Mouse (Mus musculus): ENCODE data around the gene Dnajc30. TPM values are rescaled to one million over a fixed set of nuclear protein-coding genes. Genes with fewer than 3 reads are reported as not detected.
"Not testable (repeated sequence)": the region's sequence is repeated elsewhere in the genome, so short reads cannot be mapped to it uniquely, and the experiment has no call there.

Gene Dnajc30
- total RNA-seq, 4 experiments from 2014 or later: 35.8 to 42.0 (median 38.7) TPM

DNA sequence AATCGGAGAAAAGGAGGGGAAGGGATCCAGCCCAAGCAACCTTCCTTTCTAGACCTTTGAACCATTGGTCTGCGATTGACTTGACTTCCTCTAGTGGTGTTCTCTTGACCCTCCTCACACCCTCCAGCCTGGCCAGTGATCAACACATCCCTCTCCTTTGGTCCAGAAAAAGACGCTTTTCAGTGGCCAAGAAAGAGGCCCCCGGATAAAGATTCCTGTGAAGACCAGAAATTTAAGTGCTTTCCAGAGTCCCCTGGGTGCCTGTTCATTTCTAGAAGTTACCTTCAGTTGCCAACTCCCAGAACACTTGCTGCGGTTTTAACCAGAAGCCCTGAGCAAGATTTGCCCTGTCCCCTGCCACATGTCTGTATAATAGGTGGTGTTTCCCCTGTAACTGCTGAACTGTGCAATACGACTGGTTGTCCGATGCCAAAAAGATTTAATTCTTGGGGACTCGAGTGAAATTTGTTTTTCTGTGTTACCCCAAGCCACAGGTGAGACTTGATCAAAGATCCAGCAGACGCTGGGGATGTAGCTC lies 976 bp downstream of the Dnajc30 start, which contains the start of gene Bud23:
TSS of gene Bud23 (minus strand) at position 51 of the 538 bp plus-strand sequence.
- not testable (repeated sequence) for DNase-seq

DNA sequence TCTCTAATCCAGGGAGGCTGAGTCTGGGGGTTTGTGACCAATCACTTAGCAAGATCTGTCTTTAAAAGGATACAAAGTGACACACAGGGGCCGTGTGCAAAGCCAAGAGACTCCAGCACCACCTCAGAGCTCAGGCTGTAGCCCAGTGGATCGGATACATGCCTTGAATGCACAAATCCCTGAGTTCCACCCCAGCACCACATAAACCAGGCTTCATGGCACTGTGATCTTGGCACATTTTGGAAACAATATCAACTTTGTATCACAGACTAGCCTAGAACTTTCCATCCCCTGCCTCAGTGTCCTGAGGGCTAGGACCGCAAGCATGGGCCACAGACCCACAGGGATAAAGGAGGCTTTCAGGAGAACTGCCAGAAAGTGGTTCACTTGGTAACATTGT lies 2.0 kb downstream of the Dnajc30 start:
- no peak for DNase-seq

DNA sequence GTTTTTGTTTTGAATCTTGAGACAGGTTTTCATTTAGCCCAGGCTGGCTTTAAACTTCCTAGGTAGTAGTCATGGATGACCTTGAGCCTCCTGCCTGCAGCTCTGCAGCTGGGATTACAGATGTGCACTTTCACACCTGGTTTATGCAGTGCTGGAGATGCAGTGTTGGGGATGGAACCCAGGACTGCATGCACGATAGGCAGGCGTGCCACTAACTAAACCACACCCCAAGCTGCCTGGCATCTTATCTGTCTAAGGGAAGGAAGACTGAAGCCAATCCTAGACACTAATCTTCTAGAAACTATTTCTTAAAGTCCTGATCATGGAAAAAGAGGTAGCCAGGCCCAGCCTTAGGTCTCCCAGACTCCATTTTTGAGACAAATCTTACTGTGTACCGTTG lies 6.4 kb downstream of the Dnajc30 start:
- DNase-seq: no peak

DNA sequence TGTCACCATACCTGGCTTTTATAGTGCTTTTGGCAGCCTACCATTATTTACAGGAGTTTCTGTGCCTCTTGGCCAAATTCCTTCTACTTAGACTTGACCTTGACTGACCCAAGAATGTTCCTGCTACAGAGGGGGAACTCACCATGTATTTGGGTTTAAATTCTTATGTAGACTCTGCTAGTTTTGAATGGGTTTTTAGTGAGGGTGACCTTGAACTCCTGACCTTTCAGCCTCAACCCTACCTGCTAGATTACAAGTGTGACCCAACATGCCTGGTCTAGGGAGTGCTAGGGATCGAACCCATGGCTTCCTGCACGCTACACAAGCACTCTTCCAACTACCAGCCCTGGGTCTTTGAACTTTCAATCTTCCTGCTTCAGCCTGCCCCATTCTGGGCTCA lies 8.1 kb downstream of the Dnajc30 start:
- DNase-seq: no peak

DNA sequence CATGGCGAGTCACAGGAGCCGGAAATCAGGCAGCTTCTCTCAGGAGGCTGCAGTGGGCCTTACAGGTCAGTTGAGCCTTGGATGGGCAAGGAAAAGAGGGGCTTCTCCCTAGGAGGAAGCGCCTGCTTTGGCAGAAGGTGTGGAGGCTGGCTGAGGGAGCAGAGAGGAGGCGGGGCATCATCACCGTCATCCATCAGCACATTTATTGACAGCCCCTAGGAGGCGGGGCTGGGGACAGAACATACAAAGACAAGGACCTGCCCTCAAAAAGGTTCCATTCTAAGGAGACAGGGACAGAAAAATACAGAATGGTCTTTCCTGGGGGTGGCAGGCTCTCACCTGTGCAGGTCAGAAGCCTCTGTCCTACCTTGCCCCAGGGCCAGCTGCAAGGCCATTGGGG lies 8.7 kb downstream of the Dnajc30 start:
- DNase-seq: no peak

DNA sequence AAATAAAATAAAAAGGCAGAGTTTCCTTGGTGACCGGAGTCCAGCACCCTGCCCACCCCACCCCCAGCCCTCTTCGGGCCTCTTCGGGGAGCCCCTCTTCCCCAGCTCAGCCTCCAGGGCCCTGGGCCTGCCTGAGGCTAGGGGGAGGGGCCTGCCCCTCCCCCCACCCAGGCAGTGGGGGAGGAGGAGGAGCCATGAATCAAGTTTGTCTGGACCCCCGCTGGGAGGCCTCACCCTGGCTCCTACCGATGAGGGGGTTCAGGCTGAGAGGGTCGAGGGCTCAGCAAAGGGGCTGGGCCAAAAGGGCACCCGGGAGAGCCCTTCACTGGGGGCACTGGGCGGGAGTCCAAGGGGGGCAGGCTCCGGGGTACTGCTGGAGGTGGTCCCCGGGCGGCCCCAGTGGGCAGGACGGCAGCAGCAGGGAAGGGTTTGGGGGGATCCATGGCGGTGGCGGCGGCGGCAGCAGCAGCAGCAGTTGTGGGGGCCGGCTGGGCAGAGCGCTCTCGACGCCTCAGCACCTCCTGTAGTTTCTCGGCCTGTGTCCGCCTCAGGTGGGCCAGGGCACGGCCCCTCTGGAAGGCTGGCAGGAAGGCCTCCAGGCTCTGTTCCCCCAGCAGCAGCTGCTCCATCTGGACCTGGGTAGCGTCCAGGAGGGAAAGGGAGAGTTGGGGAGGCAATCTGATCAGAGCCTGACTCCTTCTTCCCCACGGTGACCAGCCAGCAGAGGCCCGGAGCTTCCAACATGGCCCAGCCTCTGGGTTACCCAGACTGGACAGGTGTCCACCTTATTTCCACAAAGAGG lies 9.5 kb downstream of the Dnajc30 start:
- DNase-seq: no peak

DNA sequence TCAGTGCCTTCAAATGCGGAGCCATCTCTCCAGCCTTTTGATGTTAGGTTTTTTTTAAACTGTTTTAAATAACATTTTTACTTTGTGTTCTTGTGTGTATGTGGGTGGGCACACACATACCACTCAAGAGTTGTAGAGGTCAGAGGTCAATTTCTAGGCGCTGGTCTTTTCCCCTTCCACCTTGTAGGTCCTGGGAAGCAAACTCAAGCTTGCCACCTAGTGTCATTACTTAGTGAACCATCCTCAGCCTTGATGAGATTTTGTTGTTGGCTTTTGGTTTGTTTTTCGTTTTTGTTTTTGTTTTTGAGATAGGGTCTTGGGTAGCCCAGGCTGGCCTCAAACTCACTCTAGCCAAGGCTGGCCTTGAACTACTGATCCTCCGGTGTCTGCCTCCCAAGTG lies 11.7 kb downstream of the Dnajc30 start:
- no peak for DNase-seq

DNA sequence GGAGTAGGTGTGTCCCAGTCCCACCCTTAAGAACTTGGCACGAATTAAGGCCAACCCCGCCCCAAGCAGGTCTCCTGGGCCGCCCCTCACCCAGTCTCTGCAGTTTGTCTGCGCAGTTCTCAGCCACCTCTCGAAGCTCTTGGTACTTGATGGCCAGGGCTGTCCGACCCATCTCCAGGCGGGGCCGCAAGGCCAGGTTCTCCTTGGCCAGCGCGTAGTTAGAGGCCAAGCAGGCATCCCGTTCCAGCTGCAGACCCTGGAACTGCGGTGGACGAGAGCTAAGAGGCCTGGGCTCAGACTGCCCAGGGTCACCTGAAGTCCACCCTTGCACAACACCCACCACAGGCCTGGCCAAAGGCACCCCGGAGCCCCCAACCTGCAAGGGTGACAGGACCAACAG lies 12.4 kb downstream of the Dnajc30 start:
- no peak for DNase-seq

DNA sequence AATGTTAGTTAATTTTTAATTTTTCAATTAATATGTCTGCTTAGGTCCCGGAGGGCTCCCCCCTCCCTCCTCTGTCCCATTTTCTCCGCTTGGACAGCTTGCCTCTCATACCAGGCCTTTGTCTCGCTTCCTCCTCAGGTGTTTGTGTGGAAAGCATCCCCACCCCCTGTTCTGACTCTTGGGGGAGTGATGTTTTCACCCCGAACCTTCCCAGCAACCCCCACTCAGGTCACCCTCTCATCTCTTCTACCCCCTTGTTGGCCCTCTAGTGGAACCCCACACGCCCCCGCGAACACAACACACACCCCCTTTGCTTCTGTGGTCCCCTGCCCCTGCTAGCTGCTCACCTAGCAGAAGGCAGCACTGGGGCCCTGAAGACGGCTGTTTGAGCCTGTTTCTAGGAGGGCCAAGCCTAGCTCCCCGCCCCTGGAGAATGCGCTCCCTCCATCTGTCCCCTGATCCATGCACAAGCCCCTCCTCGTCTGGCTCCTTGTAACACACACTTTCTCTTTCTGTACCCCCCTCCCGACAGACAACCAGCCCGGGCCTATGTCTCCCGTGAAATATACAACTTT lies 13.0 kb downstream of the Dnajc30 start:
- DNase-seq: no peak

DNA sequence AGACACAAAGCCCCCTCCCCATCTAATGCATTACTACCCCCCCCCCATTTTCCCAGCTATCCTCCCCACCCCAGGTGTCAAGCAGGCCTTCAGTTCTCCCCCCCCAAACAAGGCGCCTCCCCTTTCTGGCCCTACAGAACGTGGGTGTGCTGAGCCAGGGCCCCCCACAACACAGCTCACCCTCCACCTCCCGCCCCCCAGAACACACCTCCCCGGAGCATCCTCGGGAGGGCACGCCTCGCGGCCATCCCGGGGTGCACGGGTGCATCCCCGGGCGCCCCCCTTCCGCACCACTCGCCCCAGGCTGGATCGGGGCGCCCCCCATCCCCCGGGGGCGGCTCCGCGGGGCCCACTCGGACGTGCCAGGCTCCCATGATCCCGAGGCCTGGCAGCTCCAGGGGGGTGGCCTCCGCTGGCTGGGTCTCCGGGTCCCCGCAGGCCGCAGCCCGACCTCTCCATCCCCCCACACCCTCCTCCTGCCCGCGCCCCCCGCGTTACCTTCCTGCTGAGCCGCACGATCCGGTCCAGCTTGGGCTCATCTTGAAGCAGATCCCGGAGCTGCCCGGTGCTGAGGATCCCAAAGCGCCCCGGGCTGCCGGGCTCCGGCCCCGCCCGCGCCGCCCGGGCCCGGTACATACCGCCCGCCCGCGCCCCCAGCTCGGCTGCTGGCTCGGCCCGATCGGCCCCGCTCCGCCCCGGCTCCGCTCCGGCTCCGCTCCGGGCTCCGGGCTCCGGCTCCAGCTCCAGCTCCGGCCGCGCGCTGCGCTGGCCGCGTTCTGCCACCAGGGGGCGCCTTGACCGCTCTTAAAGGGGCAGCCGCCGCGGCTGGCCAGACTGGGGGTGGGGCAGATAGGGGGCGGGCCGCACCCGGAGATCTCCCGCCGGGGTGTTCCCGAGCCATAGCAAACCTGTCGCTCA lies 13.8 kb downstream of the Dnajc30 start, which contains the start of gene Vps37d:
TSS of gene Vps37d (minus strand) at position 703 of the 918 bp plus-strand sequence.
- peak; percentile 78 for DNase-seq

DNA sequence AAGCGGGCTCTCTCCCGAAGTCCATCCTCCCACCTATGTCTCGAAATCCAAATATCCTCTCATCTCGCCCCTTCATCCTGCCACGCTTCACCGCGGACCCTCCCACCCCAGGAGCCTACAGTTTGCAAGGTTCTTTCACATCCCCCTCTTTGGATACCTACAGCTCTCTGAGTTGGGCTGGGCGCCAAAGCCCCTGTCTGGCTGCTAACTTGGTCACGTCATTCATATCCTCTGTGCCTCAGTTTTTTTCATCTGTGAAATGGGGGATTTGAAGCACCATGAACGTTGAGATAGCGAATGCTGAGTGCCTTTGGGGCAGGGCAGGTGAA lies 14.4 kb downstream of the Dnajc30 start:
- DNase-seq: no peak

DNA sequence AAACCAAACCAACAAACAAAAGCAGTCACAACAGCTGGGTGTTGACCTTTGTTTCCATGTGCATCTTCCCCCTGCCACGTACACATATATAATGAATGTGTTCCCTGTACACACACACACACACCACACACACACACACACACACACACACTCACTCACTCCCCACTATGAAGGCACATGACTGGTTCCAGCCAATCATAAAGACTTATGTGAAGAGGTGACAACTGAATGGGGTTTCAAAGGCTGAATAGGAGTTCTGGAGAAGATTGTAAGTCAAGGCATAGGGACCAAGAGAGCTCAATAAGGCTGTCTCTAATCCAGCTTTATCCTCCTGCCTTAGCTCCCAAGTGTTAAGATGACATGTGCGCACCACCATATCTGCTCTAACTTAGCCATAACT lies 15.6 kb downstream of the Dnajc30 start:
- no peak for DNase-seq

DNA sequence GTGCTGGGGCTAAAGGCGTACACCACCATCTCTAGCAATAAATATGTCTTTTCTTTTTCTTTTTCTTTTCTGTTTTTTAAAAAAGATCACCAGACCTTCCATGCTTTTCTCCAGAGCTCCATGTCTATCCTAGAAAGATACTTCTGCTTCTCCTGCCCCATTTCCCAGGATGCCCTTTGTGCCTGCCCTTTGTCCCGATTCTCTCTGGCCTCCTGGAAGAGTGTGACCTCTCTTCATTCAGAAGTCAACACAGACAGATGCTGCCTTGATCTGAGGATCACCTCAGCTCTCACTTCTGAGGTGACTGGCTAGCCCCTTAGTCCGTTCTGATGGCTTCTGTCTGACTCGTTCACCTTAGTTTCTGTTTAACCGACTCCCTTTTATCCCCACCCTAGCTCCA lies 16.5 kb downstream of the Dnajc30 start:
- DNase-seq: no peak

DNA sequence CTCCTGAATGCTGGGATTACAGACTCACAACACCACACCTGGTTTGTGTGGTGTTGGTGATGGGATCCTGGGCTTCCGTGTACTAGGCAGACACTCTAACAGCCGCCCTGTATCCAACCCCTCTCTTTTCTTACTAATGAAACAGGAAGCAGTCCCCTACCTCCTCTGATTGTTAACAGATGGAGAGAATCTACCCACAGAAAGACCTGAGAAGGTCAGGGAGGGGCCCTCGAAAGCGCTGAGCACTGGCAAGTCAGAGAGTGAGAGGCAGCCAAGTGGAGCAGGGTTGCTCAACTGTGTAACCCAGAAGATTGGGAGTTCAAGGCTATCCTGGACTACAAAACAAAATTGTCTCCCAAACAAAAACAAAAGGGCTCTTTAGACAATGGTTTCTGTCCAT lies 22.9 kb downstream of the Dnajc30 start:
- DNase-seq: no peak

DNA sequence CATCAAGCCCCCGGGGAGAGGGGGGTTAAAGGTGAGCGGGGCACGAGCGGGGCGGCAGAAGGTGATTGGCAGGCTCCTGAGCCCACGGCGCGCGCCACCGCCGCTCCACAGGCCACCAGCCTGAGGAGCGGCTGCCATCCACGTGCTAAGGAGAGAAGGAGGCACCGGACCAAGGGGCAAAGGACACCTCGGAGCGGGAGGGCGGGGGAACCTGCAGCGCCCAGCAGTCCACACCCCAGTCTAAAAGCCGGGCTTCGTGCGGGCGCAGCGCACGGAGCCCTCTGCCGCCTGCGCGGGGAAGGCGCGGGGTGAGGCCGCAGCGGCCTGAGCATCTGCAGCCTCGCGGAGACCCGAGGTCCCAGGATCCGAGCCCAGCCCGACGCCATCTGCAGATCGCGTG lies 25.7 kb downstream of the Dnajc30 start, which contains the start of gene Mlxipl:
TSS of gene Mlxipl (plus strand) at position 238 of the 400 bp plus-strand sequence.
- no peak for DNase-seq

DNA sequence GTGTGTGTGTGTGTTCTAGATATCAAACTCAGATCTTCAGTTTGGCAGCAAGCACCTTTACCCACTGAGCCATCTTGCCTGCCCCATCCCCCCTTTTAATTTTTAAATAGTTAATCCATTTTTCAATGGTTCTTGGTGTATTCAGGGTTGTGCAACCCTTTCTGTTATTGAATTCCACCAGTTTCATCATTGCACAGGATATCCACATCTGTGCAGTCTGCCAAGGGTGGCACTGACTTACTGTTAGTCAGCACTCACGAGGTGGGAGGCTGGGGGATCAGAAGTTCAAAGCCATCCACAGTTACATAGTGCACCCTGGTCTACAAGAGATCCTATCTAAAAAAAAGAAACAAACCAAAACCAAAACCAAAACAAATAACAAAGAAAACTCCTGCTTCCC lies 37.0 kb downstream of the Dnajc30 start:
- no peak for DNase-seq

DNA sequence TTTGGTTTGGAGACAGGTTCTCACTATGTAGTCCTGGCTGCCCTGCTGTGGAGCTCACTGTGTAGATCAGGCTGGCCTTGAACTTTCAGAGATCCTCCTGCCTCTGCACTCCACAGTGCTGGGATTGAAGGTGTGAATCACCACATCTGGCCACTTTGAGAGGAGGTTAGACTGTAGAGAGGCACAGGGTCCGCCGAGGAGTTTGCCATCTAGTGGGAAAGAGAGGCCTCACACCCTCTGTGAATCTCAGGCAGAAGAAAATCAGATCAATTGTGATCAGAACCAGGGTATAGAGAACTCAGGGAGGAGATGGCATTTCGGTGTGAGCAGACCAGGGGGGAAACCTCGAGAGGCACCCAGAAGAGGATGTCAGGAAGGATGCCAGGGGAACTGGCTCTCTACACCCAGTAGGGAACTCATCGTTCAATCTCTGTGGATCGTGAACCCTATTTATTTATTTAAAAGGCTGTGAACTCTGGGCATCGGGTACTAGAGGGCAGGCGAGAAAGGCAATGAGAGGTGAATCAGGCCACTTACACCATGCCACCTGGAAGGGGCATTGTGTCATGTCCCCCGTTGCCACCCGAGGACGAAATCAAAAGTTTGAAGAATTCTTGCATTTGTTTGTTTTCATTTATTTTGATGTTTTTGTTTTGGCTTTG lies 40.1 kb downstream of the Dnajc30 start:
- no peak for DNase-seq

DNA sequence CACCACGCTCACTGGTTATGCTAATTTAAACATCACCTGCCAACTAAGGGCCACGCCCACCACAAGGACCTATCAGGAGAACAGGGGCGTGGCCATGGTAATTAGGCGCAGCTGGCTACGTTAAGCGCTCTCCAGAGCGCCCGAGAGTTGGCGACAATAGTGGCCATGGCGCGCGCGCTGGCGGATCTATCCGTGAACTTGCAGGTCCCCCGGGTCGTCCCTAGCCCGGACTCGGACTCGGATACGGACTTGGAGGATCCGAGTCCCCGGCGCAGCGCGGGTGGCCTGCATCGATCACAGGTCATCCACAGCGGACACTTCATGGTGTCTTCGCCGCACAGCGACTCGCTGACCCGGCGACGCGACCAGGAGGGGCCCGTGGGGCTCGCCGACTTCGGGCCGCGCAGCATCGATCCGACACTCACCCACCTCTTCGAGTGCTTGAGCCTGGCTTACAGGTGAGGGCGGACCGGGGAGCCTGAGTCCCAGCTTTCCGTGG lies 42.8 kb downstream of the Dnajc30 start:
- DNase-seq: peak; percentile 84

DNA sequence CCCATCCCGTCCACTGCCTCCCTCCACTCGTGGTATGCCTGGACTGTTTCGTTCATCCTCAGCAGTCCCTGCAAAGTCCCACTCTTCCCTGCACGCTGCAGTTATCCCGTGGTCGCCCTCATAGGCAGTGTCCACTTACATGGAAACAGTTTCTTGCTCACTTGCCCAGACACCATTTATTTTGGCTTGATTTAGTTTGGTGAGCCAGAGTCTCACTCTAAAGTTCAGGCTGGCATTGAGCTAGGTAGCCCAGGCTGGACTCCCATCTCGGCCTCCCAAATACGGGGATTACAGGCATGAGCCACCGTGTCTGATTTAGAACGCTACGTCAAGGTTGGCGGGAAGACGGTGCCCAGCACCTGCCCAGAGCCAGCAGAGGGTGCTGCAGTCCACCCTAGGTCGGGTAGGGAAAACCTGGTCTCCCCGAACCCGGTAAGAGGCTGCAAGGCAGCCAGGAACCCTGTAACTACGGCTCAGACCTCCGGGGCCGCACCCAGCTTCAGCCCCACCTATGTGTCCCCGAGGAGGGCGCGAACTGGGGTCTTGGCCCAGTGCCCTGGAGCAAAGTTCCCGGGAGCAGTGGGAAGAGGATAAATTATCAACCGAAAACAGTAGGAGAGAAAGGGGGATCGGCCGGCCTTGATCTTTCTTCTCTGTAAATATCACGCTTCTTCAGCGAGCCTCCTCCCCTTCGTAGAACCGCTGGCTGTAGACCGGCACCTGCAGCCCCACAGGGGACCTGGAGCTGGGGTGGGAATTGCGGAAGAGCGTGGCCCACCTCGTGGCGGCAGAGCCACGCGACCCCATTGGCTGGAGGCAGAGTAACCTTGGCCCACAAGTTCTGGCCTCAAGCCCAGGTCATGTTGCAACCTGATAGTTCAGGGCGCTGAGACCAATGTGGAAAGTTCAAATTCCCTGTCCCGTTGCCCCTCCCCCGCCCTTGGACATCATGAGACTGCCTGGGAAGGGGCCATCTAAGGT lies 43.8 kb downstream of the Dnajc30 start:
- DNase-seq: peak; percentile 82

DNA sequence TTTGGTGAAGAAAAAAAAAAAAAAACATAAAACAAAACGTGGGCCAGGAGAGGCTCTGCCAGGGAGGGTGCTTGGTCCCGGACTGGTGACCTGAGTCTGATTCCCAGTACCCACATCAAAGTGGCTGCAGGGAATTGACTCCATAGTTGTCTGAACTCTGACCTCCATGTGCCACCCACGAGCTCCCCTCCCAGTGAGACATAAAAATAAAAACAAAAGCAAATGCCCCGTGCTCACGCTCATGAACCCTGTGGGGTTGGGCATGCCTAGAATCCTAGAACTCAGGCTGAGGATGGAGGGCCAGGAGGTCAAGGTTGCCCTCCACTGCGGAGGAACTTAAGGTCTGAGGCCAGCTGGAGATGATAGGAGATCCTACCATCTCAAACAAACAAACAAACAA lies 45.0 kb downstream of the Dnajc30 start:
- DNase-seq: no peak

DNA sequence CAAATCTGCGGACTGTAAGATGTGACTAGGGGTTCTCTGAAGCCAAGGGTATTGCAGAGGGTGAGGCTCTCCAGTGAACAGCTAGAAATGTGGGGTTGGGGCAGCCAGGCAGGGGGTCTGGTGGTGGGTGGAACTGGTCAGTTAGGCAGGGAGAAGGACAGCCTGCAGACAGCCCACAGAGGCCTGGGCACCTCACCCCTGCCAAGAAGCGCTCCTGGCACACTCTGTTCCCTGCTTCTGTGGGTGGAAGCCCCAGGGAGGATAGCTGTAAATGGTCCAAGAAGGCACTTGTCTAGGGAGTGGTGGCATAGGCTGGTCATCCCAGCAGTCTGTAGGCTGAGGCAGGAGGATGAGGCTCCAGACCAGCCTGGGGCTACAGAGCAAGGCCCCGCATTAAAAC lies 45.4 kb downstream of the Dnajc30 start:
- DNase-seq: no peak

Measured in adrenal gland, adult 8-10 months (tissue).